Mouse (Mus musculus) lung, postnatal 36 days (tissue): ENCODE results near the gene D630003M21Rik.

Experiments
- DNase-seq: peaks from one replicate; pipeline ENCODE4 v3.0.0; 2022; ENCODE audit warnings: mixed read lengths

The D630003M21Rik gene

DNA sequence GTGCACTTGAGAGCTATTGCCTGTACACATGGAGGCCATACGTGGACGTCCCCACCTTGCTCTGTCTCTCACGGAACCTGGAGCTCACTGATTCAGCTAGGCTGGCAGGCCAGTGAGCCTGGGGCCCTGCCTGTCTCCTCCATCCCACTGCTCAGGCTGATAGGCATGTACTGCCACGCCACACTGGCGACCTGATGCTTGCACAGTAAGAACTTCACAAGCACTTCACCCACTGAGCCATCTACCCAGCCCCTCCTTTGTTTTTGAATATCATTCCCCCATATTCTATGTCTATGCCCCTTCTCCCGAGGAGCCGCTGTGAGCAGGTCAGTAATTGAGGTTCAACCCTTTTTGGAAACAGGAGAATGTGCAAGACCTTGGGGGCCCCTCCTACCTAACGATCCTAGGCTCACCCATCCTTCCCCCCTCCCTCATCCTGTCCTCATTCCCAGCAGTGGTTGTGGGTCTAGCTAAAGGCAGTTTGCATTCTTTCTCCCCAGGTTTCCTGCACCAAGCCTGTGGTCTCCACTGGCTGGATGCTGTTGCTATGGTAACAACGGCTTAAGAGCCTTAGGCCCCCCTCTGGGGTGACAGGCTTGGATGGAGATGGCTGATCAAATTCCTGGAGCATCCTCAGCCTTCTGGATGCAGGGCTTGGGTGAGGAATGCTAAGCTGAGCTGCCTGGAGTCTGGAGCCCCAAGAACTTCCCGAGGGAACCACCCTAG, 35.2 kb downstream of the D630003M21Rik start:
- no peak for DNase-seq

DNA sequence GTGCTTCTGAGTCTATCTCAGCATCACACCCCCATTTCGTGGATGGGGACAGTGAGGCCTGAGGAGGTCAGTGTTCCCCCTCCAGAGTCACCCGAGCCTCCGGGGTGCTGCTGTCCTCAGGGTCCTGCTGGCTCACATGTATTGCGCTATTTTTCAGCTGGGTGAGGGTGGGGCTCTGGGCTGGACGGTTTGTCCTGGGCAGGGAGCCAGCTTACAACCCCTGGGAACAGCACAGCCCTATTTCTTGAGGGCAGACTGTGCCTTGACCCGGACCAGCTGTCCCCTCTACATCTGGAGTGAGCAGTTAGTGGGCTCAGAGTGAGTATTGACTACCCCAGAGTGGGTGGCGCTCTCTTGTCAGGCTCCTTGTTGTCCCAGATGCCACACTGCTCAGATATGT, 37.9 kb downstream of the D630003M21Rik start:
- DNase-seq, result peak; percentile 82

- no peak for DNase-seq
Observed at GRCm38 (mm10) chr2:158189451-158189850, 39.6 kb downstream of the D630003M21Rik start.

GRCm38 (mm10) chr2:158186206-158186871, 42.7 kb downstream of the D630003M21Rik start:
- DNase-seq, result no peak

DNA sequence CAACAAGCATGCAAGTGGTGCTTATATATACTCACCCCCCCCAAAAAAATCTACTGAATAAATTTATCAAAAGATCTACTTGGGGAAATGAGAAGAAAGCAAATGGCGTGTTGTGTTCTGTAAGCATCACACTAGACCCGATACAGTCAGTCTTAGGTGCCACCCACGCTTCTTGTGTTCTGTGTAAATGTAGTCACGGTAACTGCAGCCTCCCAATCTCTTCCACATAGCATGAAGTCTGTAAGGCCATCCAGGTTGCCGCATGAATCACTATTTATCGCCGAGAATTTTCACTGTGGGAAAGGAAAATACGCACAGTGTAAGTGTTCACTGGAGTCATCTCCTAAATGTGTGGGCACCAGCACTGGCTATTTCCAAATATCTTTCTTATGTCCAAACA, 45.8 kb downstream of the D630003M21Rik start:
- no peak for DNase-seq

GRCm38 (mm10) chr2:158181932-158182331, 47.1 kb downstream of the D630003M21Rik start:
- DNase-seq, result no peak

DNA sequence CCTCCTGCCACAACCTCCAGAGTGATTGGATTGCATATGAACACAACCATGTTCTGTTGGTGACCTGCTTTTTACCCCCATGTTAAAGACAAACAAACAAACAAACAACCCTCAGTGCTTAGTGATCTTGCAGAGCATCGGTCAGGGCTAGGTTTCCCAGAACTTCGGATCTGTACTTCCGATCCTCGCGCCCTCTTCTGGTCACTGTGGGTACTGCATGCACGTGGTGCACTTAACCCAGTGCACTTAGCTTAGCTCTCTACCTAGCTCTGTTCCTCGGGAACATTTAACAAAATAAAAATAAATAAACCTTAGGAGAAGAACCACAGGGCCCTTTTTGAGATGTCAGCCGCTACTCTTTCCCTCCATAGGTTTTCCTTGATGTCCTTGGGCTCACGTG, 48.2 kb downstream of the D630003M21Rik start:
- peak; percentile 80 for DNase-seq

- DNase-seq, result peak; percentile 49
Observed at GRCm38 (mm10) chr2:158179370-158180111, 49.5 kb downstream of the D630003M21Rik start.

DNA sequence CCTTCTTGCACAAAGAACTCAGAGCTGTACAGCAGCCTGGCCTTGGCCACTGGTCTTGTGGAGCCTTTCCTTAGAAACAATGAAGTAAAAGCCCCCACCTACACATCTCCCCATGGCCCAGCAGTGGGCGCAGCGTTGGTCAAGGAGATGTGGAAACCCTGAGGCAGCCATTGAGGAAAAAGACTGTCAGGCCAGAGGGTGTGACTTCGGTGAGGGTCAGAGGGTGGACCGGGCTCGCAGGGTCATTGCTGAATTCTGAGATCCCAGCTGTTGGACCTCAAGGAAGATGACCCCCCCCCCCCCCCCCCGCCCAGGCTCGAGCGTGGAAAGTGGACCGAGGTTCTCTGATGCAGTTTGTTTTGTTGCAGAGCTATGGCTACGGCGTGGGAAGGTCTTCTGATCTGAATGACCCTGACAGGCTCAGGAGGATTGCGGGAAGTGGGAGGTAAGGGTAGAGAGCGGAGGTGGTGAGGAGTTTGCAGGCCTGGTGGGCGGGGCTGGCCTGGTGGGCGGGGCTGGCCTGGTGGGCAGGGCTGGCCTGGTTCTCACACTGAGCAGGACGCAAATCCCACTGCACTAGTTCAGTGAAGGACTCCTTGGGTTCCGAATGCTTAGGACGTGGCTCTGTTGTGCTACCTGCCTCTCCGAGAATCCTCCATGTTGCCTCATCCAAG, 50.2 kb downstream of the D630003M21Rik start:
- DNase-seq, result peak; percentile 93

- DNase-seq, result no peak
Observed at GRCm38 (mm10) chr2:158178139-158178538, 50.9 kb downstream of the D630003M21Rik start.

DNA sequence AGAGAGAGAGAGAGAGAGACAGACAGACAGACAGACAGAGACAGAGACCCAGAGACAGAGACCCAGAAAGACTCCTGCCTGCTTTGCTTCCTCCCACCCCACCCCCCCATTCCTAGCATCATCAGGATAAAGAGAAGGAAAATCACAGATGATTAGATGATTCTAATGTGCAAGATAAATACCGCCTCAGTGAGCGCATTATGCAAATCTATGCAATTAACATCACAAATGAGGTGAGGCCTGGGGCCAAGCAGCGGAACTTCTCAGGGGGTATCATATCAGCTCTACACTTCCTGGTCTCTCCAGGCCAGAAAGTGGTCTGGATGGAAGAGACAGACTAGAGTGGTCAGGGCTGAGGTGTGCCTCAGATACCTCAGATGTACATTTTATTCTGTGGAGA, 51.4 kb downstream of the D630003M21Rik start:
- no peak for DNase-seq

GRCm38 (mm10) chr2:158176763-158177162, 52.3 kb downstream of the D630003M21Rik start:
- DNase-seq, result no peak

- DNase-seq, result peak; percentile 60
Observed at GRCm38 (mm10) chr2:158175433-158175832, 53.6 kb downstream of the D630003M21Rik start.

GRCm38 (mm10) chr2:158174958-158175357, 54.1 kb downstream of the D630003M21Rik start:
- peak; percentile 42 for DNase-seq

GRCm38 (mm10) chr2:158174438-158174837, 54.6 kb downstream of the D630003M21Rik start:
- DNase-seq, result peak; percentile 60

- no peak for DNase-seq
Observed at GRCm38 (mm10) chr2:158170394-158170793, 58.6 kb downstream of the D630003M21Rik start.

- DNase-seq, result no peak
Observed at GRCm38 (mm10) chr2:158169771-158170170, 59.3 kb downstream of the D630003M21Rik start.

- DNase-seq, result peak; percentile 41
Observed at GRCm38 (mm10) chr2:158169351-158169750, 59.7 kb downstream of the D630003M21Rik start.

GRCm38 (mm10) chr2:158168741-158169211, 60.2 kb downstream of the D630003M21Rik start:
- peak; percentile 59 for DNase-seq

GRCm38 (mm10) chr2:158167496-158168205, 61.4 kb downstream of the D630003M21Rik start:
- DNase-seq, result no peak

DNA sequence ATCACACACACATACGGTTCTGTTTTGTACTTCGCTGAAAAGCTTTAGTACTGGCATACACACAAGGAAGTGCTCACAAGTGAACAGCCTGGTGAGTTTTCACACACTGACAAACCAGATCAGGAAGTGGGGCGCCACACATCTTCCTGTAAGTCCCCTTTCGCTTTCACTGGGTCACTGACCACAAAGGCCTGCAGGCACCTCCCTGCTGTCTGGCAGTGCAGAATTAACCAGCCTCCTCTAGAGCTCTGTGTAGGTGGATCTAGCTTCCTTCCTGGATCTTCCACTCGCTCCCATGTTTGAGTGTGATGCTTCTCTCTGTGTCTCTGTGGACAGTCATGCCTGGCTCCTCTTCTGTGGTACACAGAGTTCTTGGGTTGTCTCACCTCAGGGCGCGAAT, 62.4 kb downstream of the D630003M21Rik start:
- DNase-seq, result peak; percentile 87

DNA sequence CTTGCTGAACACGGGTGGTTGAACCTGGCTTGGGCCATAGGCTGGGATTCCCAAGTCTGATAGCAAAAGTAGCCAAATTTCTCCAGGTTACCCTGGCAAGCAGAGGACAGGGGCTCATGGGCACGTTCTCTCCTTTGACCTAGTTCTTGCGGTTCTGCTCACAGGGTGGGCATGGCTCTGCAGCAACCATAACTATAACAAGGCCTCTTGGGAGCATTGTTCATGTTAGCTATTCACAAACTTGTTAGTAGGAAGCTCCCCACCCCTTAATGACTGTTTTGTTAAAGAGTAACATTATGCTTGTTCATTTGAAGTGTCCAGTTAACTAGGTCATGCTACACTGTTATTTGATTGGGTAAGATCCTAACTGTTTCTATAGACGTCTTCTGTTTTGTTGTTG, 63.2 kb downstream of the D630003M21Rik start:
- DNase-seq, result no peak
